Mouse (Mus musculus): ENCODE measurements at regions not wholly inside any gene's neighbourhood (a gene's known extent, or its start where the extent isn't known, plus 50 kb on each side); places are given as distances from the start of the nearest gene placed in this dataset.

DNA sequence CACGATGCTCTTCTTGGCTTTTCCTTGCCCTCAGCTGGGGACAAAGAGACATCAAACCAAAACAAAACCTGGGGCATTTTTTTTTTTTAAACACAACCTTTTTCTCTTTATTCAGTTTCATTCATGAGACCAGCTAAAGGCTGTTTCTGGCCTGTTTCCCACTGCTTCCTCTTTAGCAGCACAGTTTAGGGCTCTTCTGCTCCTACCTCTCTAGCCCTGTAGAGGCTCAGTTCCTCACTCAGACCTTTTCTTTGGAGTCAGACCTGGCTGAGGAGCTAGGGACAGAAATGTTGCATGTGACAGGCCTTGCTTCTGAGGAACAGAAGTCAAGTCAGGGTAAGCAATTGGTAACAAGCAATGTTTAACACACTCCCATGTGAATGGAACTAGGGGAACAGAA is 198.1 kb upstream of the Jun start:
- TF ChIP-seq CTCF (IDR thresholded peaks at IDR 0.05; ENCODE audit: control insufficient read depth, insufficient read depth, insufficient read length) (no peak), USF1 (IDR thresholded peaks at IDR 0.05; ENCODE audit: low read depth) (no peak), FOSL1 (IDR thresholded peaks at IDR 0.05; ENCODE audit: insufficient read depth, low read length, poor library complexity, severe bottlenecking) (no peak), MYOD1 (IDR thresholded peaks at IDR 0.05; ENCODE audit: control insufficient read depth, insufficient read length, low read depth) (no peak)
